Mouse (Mus musculus) right cerebral cortex, postnatal 36 days (tissue): ENCODE measurements around the gene Gm27179.
"Not testable (repeated sequence)": the region's sequence is repeated elsewhere in the genome, so short reads cannot be mapped to it uniquely, and the experiment has no call there.

ENCODE experiments used
- DNase-seq, 2 experiments: peaks; one replicate each; pipeline ENCODE4 v3.0.0; 2022; ENCODE audit warnings: low spot score in 2 of 2, mixed read lengths in 1 of 2

Gm27179 gene

GRCm38 (mm10) chr14:69473941-69474646 lies 38.3 kb downstream of the Gm27179 start:
- DNase-seq: not testable (repeated sequence)

GRCm38 (mm10) chr14:69473322-69473721 lies 39.0 kb downstream of the Gm27179 start:
- not testable (repeated sequence) for DNase-seq

GRCm38 (mm10) chr14:69470122-69470708 lies 42.1 kb downstream of the Gm27179 start:
- DNase-seq: not testable (repeated sequence)

- not testable (repeated sequence) for DNase-seq
These were observed 44.6 kb downstream of the Gm27179 start for GRCm38 (mm10) chr14:69467612-69468366.

GRCm38 (mm10) chr14:69464465-69464864 lies 47.9 kb downstream of the Gm27179 start:
- not testable (repeated sequence) for DNase-seq
